Mouse (Mus musculus): ENCODE measurements at regions not wholly inside any gene's neighbourhood (a gene's known extent, or its start where the extent isn't known, plus 50 kb on each side); places are given as distances from the start of the nearest gene placed in this dataset.
A peak's percentile ranks its signal among the peaks of the same experiment; 100 is the strongest.

DNA sequence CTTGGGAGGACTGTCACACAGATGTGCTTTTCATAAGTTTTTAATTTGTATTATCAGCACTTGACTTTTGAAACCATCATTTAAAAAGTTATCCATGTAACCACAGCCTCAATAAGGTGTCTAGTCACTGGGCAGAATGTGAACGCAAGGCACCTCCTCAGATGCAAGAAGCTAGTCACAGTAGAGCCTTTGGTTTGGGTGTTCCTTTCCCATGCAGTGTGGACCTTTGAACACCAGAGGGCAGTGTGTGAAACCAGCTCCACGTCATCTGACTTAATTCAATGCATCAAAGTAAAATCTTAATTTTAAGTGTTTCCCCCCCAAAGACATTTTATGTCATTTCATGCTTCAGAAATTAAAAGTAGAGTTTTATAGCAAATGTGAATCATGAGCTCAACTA lies 166.2 kb upstream of the Nabp1 start:
- peak; percentile 90 for DNase-seq

DNA sequence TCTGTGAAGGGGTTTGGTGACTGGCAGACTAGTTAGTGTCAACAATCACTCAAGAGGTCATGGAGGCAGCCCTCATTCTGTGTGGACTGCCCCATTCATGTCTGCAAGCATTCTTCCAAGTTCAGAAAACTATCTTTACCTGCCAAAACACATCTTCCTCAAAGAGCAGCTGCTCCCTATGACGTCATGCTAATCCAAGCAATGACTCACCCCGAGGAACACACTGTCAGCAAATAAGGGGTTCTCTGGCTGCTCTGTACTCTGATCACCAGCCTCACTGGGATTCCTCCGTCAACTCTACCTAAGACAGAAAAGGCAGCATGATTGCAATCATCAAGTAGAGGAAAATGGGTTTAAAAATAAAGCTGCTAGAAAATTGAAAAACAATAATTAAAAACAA lies 165.4 kb upstream of the Nabp1 start:
- no peak for DNase-seq

DNA sequence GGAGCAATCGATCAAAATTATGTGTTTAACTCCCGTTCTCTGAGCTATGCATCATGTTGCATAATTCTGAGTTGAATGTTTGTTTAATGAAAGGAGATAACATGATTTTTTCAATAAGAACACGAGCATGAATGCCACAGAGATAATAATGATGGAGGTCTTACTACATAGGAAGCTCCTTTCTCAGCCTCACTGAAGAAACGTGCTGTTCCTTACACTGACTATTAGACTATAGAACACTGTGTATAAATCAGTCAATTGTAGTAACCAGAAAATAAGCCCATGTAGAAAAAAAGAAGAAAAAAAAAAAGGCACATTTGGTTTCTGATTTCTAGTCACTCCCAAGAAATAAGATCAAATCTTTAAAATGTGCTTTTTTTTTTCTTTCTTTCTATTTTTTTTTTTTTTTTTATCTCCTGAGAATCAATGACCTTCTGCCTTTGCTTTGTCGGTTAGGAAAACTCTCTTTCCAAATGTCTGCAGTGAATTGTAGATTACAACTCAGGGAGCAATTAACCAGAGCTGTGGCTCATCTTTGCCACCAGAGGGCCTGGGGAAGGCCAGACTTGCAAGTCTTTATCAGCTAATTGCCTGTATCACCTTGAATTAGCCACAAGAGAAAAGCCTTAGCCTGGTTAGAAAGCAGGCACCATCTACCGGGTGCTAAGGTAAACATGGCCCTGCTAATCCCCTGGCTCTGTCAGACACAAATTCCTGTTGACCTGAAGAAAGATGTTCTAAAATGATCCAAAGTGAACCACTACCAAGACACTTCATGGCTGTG lies 160.5 kb upstream of the Nabp1 start:
- no peak for DNase-seq

DNA sequence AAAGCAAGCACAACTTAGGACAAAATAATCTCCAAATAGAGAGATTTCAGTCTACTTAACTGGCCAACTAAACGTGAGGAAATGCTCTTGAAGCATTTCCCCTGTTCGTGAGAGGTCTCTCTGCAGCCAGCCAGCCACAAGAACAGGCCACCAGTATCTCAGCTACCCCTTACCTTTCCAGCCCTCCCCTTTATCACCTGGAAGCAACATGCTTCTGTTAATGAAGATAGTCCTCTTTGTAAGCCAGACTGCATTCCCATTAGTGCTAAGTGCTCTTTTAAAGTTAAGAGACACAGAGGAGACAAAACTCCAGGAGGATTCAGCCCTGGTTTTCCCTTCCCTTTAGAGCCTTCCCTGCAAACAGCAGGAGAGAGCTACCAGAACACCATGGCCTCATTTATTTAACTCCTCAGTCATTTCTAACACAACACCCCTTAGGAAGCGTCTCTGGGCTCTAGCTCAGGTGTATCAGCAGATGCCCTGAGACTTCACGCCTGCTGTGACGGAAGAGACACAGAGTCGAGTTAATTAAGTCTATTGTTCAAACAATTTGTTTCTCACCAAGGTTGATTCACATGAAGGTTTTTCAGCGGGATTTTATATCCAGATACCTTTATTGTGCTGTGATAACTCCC lies 157.8 kb upstream of the Nabp1 start:
- no peak for DNase-seq

DNA sequence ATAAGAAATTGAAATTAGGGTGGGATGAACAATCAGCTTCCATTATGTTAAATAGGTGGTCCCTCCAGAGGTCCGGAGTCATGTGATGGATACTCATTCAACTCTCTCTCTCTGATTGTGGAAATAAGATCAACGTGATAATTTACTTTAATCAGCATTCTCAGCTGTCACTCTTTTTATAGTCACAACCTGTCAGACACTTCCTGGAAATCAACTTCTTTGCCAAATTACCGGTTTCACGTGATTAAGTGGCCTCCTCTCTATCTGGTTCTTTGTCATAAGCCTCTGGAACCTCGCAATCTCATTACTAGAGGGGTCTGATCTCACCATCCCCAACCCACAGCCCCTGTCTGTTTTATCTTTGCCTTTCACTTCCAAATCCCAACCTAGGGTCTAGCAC lies 155.6 kb upstream of the Nabp1 start:
- no peak for DNase-seq

DNA sequence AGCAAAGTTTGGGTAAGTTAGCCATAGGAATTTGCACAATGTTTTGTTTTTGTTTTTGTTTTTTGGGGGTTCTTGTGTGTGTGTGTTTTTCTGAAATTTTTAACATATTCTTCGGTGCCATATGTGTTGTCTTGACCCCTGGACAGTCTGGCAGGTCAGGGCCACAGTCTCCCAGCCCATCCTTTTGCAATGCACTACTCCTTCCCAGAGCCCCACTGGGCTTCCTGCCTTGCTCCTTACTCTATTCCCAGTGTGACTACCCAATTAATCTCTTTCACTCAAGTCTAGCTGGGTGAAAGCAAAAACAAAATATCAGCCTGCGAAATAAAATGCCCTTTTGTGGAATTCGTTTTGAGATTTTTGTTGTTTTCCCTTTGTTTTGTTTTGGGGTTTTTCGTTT lies 154.6 kb upstream of the Nabp1 start:
- no peak for DNase-seq

DNA sequence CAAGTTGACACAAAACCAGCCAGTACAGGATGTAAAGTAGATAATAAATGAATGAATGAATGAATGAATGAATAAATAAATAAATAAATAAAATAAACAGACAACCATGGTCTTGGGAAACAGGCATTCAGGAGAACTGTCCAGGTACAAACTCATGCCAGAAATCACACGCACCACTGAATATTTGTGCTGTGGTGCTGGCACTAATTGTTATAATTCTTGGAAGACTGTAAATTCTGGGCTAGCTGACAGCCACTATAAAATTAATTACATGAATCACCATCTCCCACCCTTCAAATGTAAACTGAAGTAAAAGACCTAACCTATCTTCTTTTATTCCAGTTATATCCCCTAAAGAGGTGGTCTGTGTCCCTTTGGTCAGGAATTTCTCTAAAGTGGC lies 151.6 kb upstream of the Nabp1 start:
- peak; percentile 70 to 77 for DNase-seq

DNA sequence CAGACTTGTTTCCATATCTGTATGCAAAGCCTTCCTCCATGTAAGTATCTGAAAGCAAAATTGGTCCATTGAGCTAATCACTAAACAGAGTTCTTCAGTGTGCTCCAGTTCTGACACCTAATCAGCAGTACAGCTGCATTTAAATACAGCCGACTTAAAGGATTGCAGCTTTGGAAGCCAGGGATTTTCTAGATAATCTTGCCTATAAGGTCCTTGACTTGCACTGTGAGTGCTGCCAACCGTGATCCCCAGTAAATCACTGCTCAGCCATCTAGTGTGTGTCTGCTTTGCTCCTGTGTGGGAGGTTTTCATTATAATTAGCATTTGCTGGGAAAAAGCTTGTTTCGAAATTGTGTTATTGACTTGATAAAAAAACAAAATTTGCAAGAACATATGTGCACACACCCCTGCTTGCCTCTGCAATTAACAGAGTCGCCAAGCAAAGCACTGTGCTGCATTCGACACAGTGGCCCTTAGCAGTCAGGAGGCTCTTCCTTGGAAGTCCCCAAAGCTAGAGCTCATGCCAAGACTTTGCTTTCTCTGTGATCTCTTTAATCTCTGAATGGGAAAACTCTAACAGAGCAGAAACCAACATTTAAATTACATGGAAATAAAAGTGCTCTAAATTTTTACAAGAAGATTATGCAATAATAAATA lies 150.0 kb upstream of the Nabp1 start:
- no peak for DNase-seq

DNA sequence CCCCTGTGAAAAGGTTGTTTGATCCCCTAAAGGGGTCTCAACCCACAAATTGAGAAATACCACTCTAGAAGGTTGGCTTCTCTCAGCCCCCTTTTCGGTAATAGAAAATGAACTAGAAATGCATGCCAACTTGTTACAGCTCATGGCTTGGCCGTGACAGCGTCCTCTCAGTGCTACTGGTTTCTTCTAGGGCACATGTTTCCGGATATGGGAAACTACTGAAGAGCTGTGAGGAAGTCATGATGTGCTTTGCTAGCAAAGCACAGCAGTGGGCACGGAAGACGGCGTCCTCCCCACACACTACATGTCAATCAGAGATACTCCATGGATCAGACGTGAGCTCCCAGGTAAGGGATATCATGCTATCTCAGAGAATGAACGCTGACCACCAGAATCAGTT lies 148.1 kb upstream of the Nabp1 start:
- no peak for DNase-seq

DNA sequence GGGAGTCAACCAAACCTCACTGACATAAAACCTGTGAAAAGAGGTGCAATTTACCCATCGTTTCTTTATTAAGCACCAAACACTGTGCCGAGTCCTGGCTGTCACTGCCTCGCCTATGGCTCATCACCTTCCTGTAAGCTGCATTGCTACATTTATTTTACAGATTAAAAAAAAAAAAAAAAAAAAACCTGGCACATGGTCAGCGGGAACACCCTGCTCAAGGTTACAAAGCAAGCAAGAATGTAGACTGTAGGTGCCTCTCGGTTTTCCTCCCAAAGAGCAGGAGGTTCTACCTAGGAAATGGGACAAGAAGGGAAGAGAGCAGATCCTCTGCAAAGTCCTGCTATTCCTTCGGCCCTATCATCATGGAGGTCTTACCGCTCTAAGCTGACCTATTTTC lies 146.9 kb upstream of the Nabp1 start:
- no peak for DNase-seq

DNA sequence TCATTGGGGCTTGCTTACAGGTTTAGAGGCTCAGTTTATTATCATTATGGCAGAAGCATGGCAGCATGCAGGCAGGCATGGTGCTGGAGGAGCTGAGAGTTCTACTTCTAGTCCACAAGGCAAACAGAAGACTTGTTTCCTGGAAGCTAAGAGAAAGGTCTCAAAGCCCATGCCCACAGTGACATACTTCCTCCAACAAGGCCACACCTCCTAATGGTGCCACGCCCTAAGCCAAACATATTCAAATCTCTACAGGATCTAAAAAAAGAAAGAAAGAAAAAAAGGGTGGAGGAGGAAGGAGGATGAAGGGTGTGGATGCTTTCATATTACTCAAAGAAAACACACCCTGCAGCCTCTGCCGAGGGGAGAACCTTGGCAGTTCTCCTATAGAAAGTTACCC lies 146.3 kb upstream of the Nabp1 start:
- DNase-seq = no peak

DNA sequence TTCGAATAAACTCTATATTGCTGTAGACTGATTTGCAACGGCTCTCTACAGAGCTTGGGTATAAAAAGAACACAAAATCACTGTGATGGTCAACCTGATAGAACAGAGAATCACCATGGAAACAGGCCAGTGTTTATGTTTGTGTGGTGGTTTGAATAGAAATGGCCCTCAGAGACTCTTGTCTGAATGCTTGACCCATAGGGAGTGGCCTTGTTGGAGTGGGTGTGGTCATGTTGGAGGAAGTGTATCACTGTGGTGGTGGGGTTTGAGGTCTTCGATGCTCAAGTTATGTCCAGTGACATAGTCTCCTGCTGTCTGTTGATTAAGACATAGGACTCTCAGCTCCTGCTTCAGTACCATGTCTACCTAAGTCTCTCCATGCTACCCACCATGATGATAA lies 144.8 kb upstream of the Nabp1 start:
- DNase-seq = no peak

DNA sequence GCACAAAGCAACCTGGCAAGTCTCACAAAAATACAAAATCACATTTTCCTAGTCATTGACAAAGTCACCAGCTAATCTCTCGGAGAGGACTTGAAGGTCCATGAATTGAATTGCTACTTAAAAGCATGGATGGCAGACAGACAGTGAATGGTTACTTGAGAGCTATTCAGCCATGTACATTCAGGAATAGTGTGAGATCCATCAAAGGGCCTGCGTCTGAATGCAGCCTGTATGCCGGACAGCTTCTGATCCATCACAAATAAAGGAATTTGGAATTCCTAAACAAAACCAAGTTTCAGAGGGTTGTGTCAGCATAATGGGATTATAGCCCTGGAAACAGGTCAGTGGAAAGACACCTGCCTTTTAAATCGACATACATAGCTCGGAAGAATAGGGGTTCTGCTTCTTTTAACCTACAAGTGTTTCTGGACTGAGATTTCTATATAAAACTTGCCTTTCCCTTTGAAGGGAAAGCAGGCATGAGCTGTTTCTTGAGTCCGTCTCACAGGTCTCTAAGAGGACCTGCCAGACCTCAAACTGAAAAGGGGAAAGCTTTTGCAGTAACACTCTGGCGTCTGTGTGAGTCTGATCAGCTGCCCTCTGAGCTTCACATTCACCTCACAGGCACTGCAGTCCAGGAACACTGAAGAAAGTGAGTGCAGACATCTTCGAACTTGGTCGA lies 144.1 kb upstream of the Nabp1 start:
- no peak for DNase-seq

DNA sequence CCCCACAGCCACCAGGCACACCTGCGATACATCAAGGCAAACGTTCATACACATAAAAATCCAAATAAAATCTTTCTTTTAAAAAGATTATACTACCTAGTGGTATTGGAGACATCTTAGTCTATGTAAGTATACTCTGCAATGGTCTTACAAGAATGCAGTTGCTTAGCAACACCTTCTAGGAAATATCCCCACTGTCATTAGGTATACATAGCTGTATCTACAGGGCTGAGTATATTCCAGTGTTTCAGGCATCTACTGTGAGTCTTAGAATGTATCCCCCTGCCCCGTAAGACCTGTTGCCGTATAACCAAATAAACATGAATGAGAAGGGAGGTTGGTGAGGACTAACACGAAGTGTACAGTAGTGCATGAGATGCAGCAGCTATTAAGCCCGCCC lies 142.8 kb upstream of the Nabp1 start:
- DNase-seq = no peak

DNA sequence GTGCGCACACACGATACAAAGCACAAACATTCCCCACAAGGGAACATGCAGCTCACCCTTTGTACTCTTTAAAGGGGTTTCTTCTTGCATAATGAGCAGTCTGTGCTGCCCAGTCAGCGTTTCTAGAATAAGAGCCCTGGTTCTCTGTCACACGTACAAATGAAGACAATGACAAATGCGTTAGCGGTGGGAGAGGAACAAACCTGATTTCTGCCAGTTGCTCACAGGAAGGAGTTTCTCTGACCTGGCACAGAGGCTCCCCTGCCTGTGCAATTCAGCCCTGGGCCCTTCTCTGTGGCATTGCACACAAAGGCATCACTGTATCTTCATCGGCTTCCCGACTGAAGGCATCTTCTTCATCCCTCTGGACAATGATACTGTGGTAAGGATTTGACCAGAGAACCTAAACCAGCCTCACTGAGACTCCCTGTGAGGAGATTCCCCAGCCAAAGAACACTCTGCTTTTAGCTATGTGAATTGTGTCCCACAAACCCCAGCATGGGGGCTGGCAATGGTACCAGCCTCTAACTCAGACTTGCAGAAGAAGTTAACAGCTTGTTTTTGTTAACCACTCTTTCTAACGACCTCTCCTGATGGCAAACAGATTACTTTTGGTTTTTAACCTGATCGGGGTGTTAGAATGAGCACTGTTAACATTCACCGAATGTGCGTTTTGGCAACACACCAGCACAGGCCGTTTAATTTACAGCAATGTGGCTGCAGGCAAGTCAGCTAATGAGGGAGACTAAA lies 139.5 kb upstream of the Nabp1 start:
- DNase-seq = peak; percentile 66 to 74

DNA sequence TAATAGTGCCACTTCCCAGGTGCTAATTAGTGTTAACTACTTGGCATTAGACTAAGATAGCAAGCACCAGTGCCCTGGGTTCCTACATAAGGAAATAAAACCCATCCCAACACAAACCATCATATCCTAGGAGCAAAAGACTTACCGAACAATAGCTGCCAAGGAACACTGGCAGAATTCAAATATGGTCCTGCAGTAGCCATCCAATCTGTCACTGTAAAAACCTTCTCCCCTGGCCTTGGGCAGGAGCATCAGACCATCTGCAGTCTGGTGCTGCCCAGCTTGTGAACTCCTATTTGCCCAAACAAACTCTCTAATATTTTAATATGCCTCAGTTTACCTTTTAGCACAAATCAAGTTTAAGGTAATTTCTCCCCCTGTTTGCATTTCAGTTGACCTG lies 137.9 kb upstream of the Nabp1 start:
- peak in 1 of 2 experiments; percentile 57 for DNase-seq

DNA sequence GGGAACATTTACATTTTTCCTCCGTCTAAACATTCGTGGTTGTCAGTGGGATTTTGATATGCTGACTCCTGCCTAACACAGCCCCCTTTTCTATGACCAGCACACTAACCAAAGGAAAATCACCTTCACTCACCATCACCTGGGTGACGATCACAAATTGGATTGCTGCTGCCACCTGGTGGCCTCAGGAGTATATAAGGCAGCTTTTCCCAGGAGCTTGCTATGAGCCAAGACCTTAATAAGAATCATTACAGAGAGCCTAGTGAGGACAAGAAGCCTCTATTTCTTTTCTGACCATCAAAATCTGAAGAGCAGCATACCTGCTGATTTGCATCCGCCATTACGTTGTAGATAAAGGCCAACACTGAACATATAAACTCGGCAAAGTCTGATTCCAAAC lies 137.3 kb upstream of the Nabp1 start:
- DNase-seq = peak; percentile 84 to 86

DNA sequence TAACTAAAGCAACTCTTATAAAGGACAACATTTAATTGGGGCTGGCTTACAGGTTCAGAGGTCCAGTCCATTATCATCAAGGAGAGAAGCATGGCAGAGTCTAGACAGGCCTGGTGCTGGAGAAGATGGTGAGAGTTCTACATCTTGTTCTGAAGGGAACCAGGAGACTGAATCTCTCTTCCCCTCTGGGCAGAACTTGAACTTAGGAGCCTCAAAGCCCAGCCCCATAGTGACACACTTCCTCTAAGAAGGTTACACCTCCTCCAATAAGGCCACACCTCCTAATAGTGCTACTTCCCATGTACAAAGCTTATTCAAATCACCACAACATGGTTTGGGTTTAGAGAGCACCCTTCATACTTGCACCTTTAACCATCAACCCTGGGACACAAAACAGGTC lies 136.5 kb upstream of the Nabp1 start:
- DNase-seq = no peak

DNA sequence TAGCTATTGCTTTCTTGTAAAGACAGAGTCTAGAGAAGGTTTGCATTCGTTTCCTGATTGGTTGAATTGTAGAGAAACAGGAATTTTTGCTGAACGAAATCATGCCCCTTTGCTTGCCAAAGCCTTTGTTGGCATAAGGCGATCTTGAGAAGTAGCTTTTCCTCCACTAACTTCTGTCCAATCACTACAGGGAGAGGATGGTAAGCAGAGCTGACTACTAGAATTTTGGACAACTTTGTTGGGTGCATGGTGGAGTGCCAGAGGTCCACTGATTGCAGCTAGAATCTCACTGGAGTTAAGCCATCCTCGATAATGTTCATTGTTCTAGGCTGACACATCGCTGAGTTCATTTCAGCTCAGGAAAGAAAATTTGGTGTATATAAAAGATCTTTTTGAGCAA lies 131.1 kb upstream of the Nabp1 start:
- no peak for DNase-seq

DNA sequence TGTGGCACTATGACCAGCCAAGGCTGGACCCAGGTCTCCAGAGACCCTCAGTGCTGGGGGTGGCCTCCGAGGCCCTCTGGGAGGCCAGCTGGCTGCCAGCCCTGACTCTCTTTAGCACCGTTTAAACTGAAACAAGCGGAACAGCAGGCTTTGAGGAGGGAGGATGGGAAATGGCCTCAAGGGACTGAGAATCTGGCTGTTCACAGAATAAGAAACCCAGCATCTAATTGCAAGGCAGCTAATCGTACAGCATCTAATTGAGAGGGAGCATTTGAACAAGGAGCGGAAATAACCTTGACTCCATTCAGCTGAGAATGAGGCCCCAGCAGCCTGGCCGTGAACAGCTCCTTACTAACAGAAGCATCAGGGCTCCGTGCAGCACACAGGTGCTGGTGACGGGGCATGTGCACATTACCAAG lies 129.2 kb upstream of the Nabp1 start:
- no peak for DNase-seq

DNA sequence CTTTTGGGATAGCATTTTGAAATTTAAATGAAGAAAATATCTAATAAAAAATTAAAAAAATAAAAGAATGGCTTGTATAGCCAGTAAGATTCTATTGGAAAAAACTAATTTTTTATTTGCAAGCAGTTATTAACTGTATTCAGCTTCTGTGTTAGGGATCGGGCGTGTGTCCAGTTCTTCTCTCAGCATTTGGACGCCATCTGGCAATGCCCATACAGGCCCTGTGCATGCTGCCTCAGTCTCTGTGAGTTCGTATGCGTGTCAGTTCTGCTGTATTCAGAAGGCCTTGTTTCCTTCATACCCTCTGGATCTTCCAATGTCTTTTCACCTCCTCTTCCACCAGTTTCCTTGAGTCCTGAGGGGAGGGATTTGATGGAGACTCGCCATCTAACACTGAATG lies 123.8 kb upstream of the Nabp1 start:
- peak in 1 of 2 experiments; percentile 33 for DNase-seq

DNA sequence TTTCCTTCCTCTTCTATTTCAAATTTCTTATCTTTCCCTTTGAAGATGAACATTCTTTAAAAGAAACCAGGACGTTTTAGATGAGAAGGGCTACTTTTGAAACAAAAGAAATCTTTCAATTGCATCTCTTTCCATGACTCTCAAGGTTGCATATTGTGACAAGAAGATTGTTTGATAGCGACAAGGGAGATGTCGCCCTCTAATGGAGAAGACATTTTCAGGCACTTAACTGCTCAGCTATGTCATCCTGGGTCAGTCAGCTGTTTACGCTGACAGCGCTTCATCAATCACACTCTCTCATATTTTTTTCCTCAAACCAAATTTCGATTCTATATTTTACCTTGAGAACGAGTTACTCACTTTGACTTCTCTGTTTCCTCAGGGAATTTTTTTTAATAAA lies 122.2 kb upstream of the Nabp1 start:
- peak; percentile 42 to 53 for DNase-seq
